Mouse (Mus musculus) E14TG2a.4 (cell line): ENCODE results near the gene 2310039H08Rik.

Experiments used
- CTCF ChIP-seq: conservative IDR thresholded peaks from 2 replicates; pipeline ENCODE4 v1.5.1; 2014; ENCODE audit warnings: low read length
- POU5F1 ChIP-seq: IDR thresholded peaks from 2 replicates; pipeline ENCODE4 v1.6.1; 2014; ENCODE audit warnings: low read length, borderline replicate concordance

- TF ChIP-seq CTCF (no peak), POU5F1 (no peak)
Observed at GRCm38 (mm10) chr17:46747234-46747633, 25.2 kb upstream of the 2310039H08Rik start.
